Mouse (Mus musculus) liver, postnatal 0 days (tissue): ENCODE measurements at regions not wholly inside any gene's neighbourhood (a gene's known extent, or its start where the extent isn't known, plus 50 kb on each side); places are given as distances from the start of the nearest gene placed in this dataset.

ENCODE experiments used
- ATAC-seq: fragments of 200-750 bp; cut with Nextera tagmentation; 2 replicates; pipeline ENCODE4 v1.8.0; 2017; ENCODE audit warnings: mild to moderate bottlenecking, moderate library complexity
- DNase-seq: peaks from one replicate; pipeline ENCODE4 v3.0.0-alpha.2; 2016
- H3K27ac ChIP-seq: fragments of 300-500 bp; sonication (generic); 2 replicates; pipeline ENCODE4 v1.5.1; 2014; ENCODE audit warnings: antibody characterized with exemption, moderate library complexity, mild to moderate bottlenecking, low read depth
- H3K27me3 ChIP-seq: fragments of 300-500 bp; sonication (generic); 2 replicates; pipeline ENCODE4 v1.6.1; 2014; ENCODE audit warnings: low read length, control low read depth, mixed read lengths; ENCODE audit not compliant: insufficient read depth
- H3K36me3 ChIP-seq: fragments of 300-500 bp; sonication (generic); replicated peaks from 2 replicates; pipeline ENCODE4 v1.6.1; 2014; ENCODE audit warnings: mild to moderate bottlenecking, control low read depth, low read length, moderate library complexity, mixed read lengths; ENCODE audit not compliant: insufficient read depth
- H3K4me1 ChIP-seq: fragments of 300-500 bp; sonication (generic); 2 replicates; pipeline ENCODE4 v1.6.1; 2014; ENCODE audit warnings: antibody characterized with exemption, mild to moderate bottlenecking, control low read depth; ENCODE audit not compliant: insufficient read depth
- H3K4me2 ChIP-seq: fragments of 300-500 bp; sonication (generic); 2 replicates; pipeline ENCODE4 v1.6.1; 2014; ENCODE audit warnings: low read depth, mild to moderate bottlenecking, low read length, moderate library complexity, mixed read lengths
- H3K4me3 ChIP-seq: fragments of 300-500 bp; sonication (generic); 2 replicates; pipeline ENCODE4 v1.5.1; 2014; ENCODE audit warnings: low read depth, low read length
- H3K9ac ChIP-seq: fragments of 300-500 bp; sonication (generic); replicated peaks from 2 replicates; pipeline ENCODE4 v1.6.1; 2014; ENCODE audit warnings: mild to moderate bottlenecking, moderate library complexity
- H3K9me3 ChIP-seq: fragments of 300-500 bp; sonication (generic); 2 replicates; pipeline ENCODE4 v1.6.1; 2016; ENCODE audit warnings: mild to moderate bottlenecking, control low read depth, low read length, mixed read lengths
- CTCF ChIP-seq: sonication (generic); IDR thresholded peaks from 2 replicates; pipeline ENCODE4 v1.5.1; 2016; ENCODE audit warnings: antibody characterized with exemption, low read depth
- EP300 ChIP-seq: IDR thresholded peaks from 2 replicates; pipeline ENCODE4 v1.6.1; 2016; ENCODE audit warnings: antibody characterized with exemption, low read depth, mild to moderate bottlenecking
- WGBS: fragments of 180-500 bp; shearing (Covaris S2); extraction: QIAGEN DNeasy Blood & Tissue Kit; methylation state at CpG from one replicate; pipeline ENCODE4 v1.1.7; 2014; ENCODE audit not compliant: insufficient replicate concordance; 5-methylcytosine and 5-hydroxymethylcytosine counted together

GRCm38 (mm10) chr4:71489788-71490187 lies 268.0 kb downstream of the Gm11232 start:
- no peaks in the 10 kb centered on the region for H3K4me1 ChIP-seq
- H3K9me3 ChIP-seq, result no peaks in the 10 kb centered on the region
- H3K36me3 ChIP-seq, result no peaks in the 10 kb centered on the region
- ATAC-seq (no peak), DNase-seq (no peak)
- no peak overlapping the region for H3K9ac ChIP-seq
- H3K27ac ChIP-seq, result no peak overlapping the region
- WGBS, result 61% methylated on average over 2 of the region's 2 CpGs
- TF ChIP-seq EP300, result no peak
- no peak overlapping the region for H3K4me3 ChIP-seq
- H3K27me3 ChIP-seq, result no peaks in the 10 kb centered on the region
- H3K4me2 ChIP-seq, result no peak overlapping the region

- peak overlapping the region; percentile 18; the same call in 1 of the 2 replicates for H3K27ac ChIP-seq
- ATAC-seq, result peak; percentile 86
- H3K9me3 ChIP-seq, result no peaks in the 10 kb centered on the region
- H3K9ac ChIP-seq, result no peak overlapping the region
- H3K4me1 ChIP-seq, result no peaks in the 10 kb centered on the region
- no peak for DNase-seq
- H3K4me2 ChIP-seq, result 0 out of 2 replicates have a peak overlapping the region, but pooled peaks have one; percentile 16
- 40% methylated on average over 2 of the region's 2 CpGs for WGBS
- TF ChIP-seq CTCF (no peak), EP300 (no peak)
- H3K27me3 ChIP-seq, result no peaks in the 10 kb centered on the region
- H3K4me3 ChIP-seq, result no peak overlapping the region
- no peaks in the 10 kb centered on the region for H3K36me3 ChIP-seq
These were observed 269.1 kb downstream of the Gm11232 start for GRCm38 (mm10) chr4:71488663-71489161.

GRCm38 (mm10) chr4:71488059-71488458 lies 269.7 kb downstream of the Gm11232 start:
- Histone ChIP-seq H3K27ac (no peak overlapping the region; the same call in 1 of the 2 replicates), H3K9ac (no peak overlapping the region), H3K4me3 (no peak overlapping the region), H3K27me3 (no peaks in the 10 kb centered on the region), H3K9me3 (no peaks in the 10 kb centered on the region), H3K4me2 (no peak overlapping the region), H3K36me3 (no peaks in the 10 kb centered on the region), H3K4me1 (no peaks in the 10 kb centered on the region)
- DNase-seq (no peak), ATAC-seq (no peak)
- TF ChIP-seq EP300 (no peak), CTCF (no peak)
- WGBS, result 93% methylated on average over 9 of the region's 9 CpGs

- Histone ChIP-seq H3K9ac (no peak overlapping the region), H3K4me2 (no peak overlapping the region), H3K4me3 (no peak overlapping the region), H3K27ac (no peak overlapping the region), H3K9me3 (no peaks in the 10 kb centered on the region), H3K36me3 (no peaks in the 10 kb centered on the region), H3K4me1 (no peaks in the 10 kb centered on the region), H3K27me3 (no peaks in the 10 kb centered on the region)
- no peak for TF ChIP-seq EP300
- no peak for TF ChIP-seq CTCF
- DNase-seq (no peak), ATAC-seq (no peak)
- 56% methylated on average over 2 of the region's 2 CpGs for WGBS
These were observed 276.8 kb downstream of the Gm11232 start for GRCm38 (mm10) chr4:71480960-71481359.

GRCm38 (mm10) chr4:71470580-71470979 lies 287.2 kb downstream of the Gm11232 start:
- no peaks in the 10 kb centered on the region for H3K27me3 ChIP-seq
- ATAC-seq (no peak), DNase-seq (no peak)
- H3K4me3 ChIP-seq, result no peak overlapping the region
- no peak for TF ChIP-seq CTCF
- TF ChIP-seq EP300, result no peak
- H3K4me1 ChIP-seq, result no peaks in the 10 kb centered on the region
- no peaks in the 10 kb centered on the region for H3K9me3 ChIP-seq
- no peaks in the 10 kb centered on the region for H3K36me3 ChIP-seq
- no peak overlapping the region for H3K27ac ChIP-seq
- H3K9ac ChIP-seq, result no peak overlapping the region
- H3K4me2 ChIP-seq, result no peak overlapping the region

- no peaks in the 10 kb centered on the region for H3K9me3 ChIP-seq
- no peak for ATAC-seq
- H3K36me3 ChIP-seq, result no peaks in the 10 kb centered on the region
- TF ChIP-seq CTCF, result no peak
- no peak for TF ChIP-seq EP300
- no peak overlapping the region for H3K4me2 ChIP-seq
- no peak overlapping the region for H3K9ac ChIP-seq
- 58% methylated on average over 3 of the region's 3 CpGs for WGBS
- no peak overlapping the region for H3K4me3 ChIP-seq
- no peaks in the 10 kb centered on the region for H3K4me1 ChIP-seq
- no peak overlapping the region for H3K27ac ChIP-seq
- no peak for DNase-seq
- H3K27me3 ChIP-seq, result no peaks in the 10 kb centered on the region
These were observed 303.0 kb downstream of the Gm11232 start for GRCm38 (mm10) chr4:71454811-71455210.

GRCm38 (mm10) chr4:71453499-71453898 lies 304.3 kb downstream of the Gm11232 start:
- H3K9me3 ChIP-seq, result no peaks in the 10 kb centered on the region
- H3K4me3 ChIP-seq, result no peak overlapping the region
- DNase-seq (no peak), ATAC-seq (no peak)
- WGBS, result 84% methylated on average over 3 of the region's 3 CpGs
- H3K9ac ChIP-seq, result no peak overlapping the region
- H3K27ac ChIP-seq, result no peak overlapping the region
- no peaks in the 10 kb centered on the region for H3K4me1 ChIP-seq
- H3K4me2 ChIP-seq, result no peak overlapping the region
- TF ChIP-seq EP300 (no peak), CTCF (no peak)
- no peaks in the 10 kb centered on the region for H3K27me3 ChIP-seq
- H3K36me3 ChIP-seq, result no peaks in the 10 kb centered on the region
